Mouse (Mus musculus): Measurements from ENCODE around the gene Oaf. TPM values are rescaled to one million over a fixed set of nuclear protein-coding genes. Genes with fewer than 3 reads are reported as not detected.

The Oaf gene
- polyA plus RNA-seq (2015; fragmentation: Nextera tagmentation; extraction: Ambion mirVana), result 17.3 and 21.1 TPM in 2 replicates

GRCm38 (mm10) chr9:43239712-43240593, at the start of gene Oaf:
Gene Oaf, minus strand, starts transcription at chr9:43239911.
- peak; percentile 90 for ATAC-seq (ENCODE audit: low read depth)
- no peaks in the 10 kb centered on the region for H3K36me3 ChIP-seq
- peaks cover 24% of the 10 kb centered on the region for H3K4me1 ChIP-seq (replicated peaks)
- WGBS, result 2% methylated on average over 43 of the region's 44 CpGs
- H3K27ac ChIP-seq (replicated peaks), result peak within 1 kb of the TSS; percentile 70
- no peaks in the 10 kb centered on the region for H3K9me3 ChIP-seq
- peak within 1 kb of the TSS; percentile 66 for H3K9ac ChIP-seq
- peaks cover 38% of the 10 kb centered on the region for H3K27me3 ChIP-seq
- peak within 1 kb of the TSS; percentile 54 for H3K4me3 ChIP-seq
- peak within 1 kb of the TSS; percentile 66 for H3K4me2 ChIP-seq

- Histone ChIP-seq H3K27ac (replicated peaks) (no peak overlapping the region), H3K4me3 (no peak overlapping the region), H3K9ac (no peak overlapping the region), H3K27me3 (peaks cover 30% of the 10 kb centered on the region), H3K4me1 (replicated peaks) (peaks cover 8% of the 10 kb centered on the region; the same call in 1 of the 2 replicates), H3K9me3 (no peaks in the 10 kb centered on the region), H3K36me3 (no peaks in the 10 kb centered on the region), H3K4me2 (peak overlapping the region; percentile 42)
- WGBS, result under 1% methylated on average over 20 of the region's 20 CpGs
- ATAC-seq (ENCODE audit: low read depth), result no peak
These were observed 47.2 kb upstream of the Oaf start for GRCm38 (mm10) chr9:43286870-43287269.

- no peak for ATAC-seq (ENCODE audit: low read depth)
- no peak overlapping the region for H3K27ac ChIP-seq (replicated peaks)
- H3K9me3 ChIP-seq, result no peaks in the 10 kb centered on the region
- H3K4me2 ChIP-seq, result no peak overlapping the region
- H3K4me1 ChIP-seq (replicated peaks), result peaks cover 8% of the 10 kb centered on the region; the same call in 1 of the 2 replicates
- peaks cover 31% of the 10 kb centered on the region for H3K27me3 ChIP-seq
- H3K4me3 ChIP-seq, result no peak overlapping the region
- 88% methylated on average over 4 of the region's 4 CpGs for WGBS
- H3K36me3 ChIP-seq, result no peaks in the 10 kb centered on the region
- H3K9ac ChIP-seq, result no peak overlapping the region
These were observed 45.6 kb upstream of the Oaf start for GRCm38 (mm10) chr9:43285281-43285680.

- H3K4me1 ChIP-seq (replicated peaks), result peaks cover 8% of the 10 kb centered on the region; the same call in 1 of the 2 replicates
- no peak overlapping the region for H3K4me2 ChIP-seq
- no peaks in the 10 kb centered on the region for H3K36me3 ChIP-seq
- WGBS, result 3% methylated on average over 6 of the region's 6 CpGs
- H3K27me3 ChIP-seq, result peaks cover 31% of the 10 kb centered on the region
- H3K27ac ChIP-seq (replicated peaks), result no peak overlapping the region
- no peaks in the 10 kb centered on the region for H3K9me3 ChIP-seq
- ATAC-seq (ENCODE audit: low read depth), result peak; percentile 87
- H3K4me3 ChIP-seq, result no peak overlapping the region
- H3K9ac ChIP-seq, result no peak overlapping the region
These were observed 44.6 kb upstream of the Oaf start for GRCm38 (mm10) chr9:43284284-43284683.

- Histone ChIP-seq H3K4me1 (replicated peaks) (peaks cover 10% of the 10 kb centered on the region), H3K27me3 (peaks cover 61% of the 10 kb centered on the region), H3K36me3 (no peaks in the 10 kb centered on the region), H3K27ac (replicated peaks) (no peak overlapping the region), H3K4me3 (no peak overlapping the region), H3K9ac (no peak overlapping the region), H3K4me2 (no peak overlapping the region), H3K9me3 (no peaks in the 10 kb centered on the region)
- 79% methylated on average over 9 of the region's 9 CpGs for WGBS
- ATAC-seq (ENCODE audit: low read depth), result no peak
These were observed 34.0 kb upstream of the Oaf start for GRCm38 (mm10) chr9:43273735-43274134.

- 35% methylated on average over 14 of the region's 14 CpGs for WGBS
- H3K4me1 ChIP-seq (replicated peaks), result peaks cover 10% of the 10 kb centered on the region
These were observed 32.2 kb upstream of the Oaf start for GRCm38 (mm10) chr9:43271761-43272518.

GRCm38 (mm10) chr9:43270723-43271252, 31.1 kb upstream of the Oaf start:
- peak overlapping the region; percentile 46 for H3K4me2 ChIP-seq
- 2% methylated on average over 17 of the region's 17 CpGs for WGBS
- peak overlapping the region; percentile 15 for H3K4me3 ChIP-seq
- no peak overlapping the region for H3K27ac ChIP-seq (replicated peaks)
- H3K36me3 ChIP-seq, result no peaks in the 10 kb centered on the region
- ATAC-seq (ENCODE audit: low read depth), result no peak
- H3K27me3 ChIP-seq, result peaks cover 70% of the 10 kb centered on the region
- no peaks in the 10 kb centered on the region for H3K9me3 ChIP-seq
- H3K9ac ChIP-seq, result peak overlapping the region; percentile 27; the same call in 1 of the 2 replicates
- peaks cover 10% of the 10 kb centered on the region for H3K4me1 ChIP-seq (replicated peaks)

More at GRCm38 (mm10) chr9:43271761-43272518, 32.2 kb upstream of the Oaf start:
- H3K27me3 ChIP-seq, result peaks cover 63% of the 10 kb centered on the region
- no peaks in the 10 kb centered on the region for H3K9me3 ChIP-seq
- no peak overlapping the region for H3K4me2 ChIP-seq
- H3K4me3 ChIP-seq, result no peak overlapping the region
- ATAC-seq (ENCODE audit: low read depth), result no peak
- H3K36me3 ChIP-seq, result no peaks in the 10 kb centered on the region
- H3K9ac ChIP-seq, result no peak overlapping the region
- no peak overlapping the region for H3K27ac ChIP-seq (replicated peaks)

- no peak overlapping the region for H3K4me2 ChIP-seq
- H3K9me3 ChIP-seq, result no peaks in the 10 kb centered on the region
- H3K36me3 ChIP-seq, result no peaks in the 10 kb centered on the region
- peaks cover 68% of the 10 kb centered on the region for H3K27me3 ChIP-seq
- H3K9ac ChIP-seq, result no peak overlapping the region
- no peak overlapping the region for H3K27ac ChIP-seq (replicated peaks)
- ATAC-seq (ENCODE audit: low read depth), result 0 out of 2 replicates have a peak, but pooled peaks have one; percentile 36
- no peak overlapping the region for H3K4me3 ChIP-seq
- 5% methylated on average over 8 of the region's 8 CpGs for WGBS
- peaks cover 10% of the 10 kb centered on the region for H3K4me1 ChIP-seq (replicated peaks)
These were observed 29.5 kb upstream of the Oaf start for GRCm38 (mm10) chr9:43269166-43269565.

GRCm38 (mm10) chr9:43267357-43267756, 27.6 kb upstream of the Oaf start:
- H3K36me3 ChIP-seq, result no peaks in the 10 kb centered on the region
- H3K9ac ChIP-seq, result no peak overlapping the region
- H3K27me3 ChIP-seq, result peaks cover 56% of the 10 kb centered on the region
- no peak overlapping the region for H3K4me3 ChIP-seq
- no peak overlapping the region for H3K4me2 ChIP-seq
- H3K9me3 ChIP-seq, result no peaks in the 10 kb centered on the region
- H3K4me1 ChIP-seq (replicated peaks), result peaks cover 18% of the 10 kb centered on the region
- ATAC-seq (ENCODE audit: low read depth), result no peak
- H3K27ac ChIP-seq (replicated peaks), result no peak overlapping the region
- WGBS, result 85% methylated on average over 8 of the region's 8 CpGs

GRCm38 (mm10) chr9:43265194-43265593, 25.5 kb upstream of the Oaf start:
- H3K4me3 ChIP-seq, result no peak overlapping the region
- H3K27me3 ChIP-seq, result peaks cover 35% of the 10 kb centered on the region
- H3K27ac ChIP-seq (replicated peaks), result no peak overlapping the region
- H3K4me1 ChIP-seq (replicated peaks), result peaks cover 14% of the 10 kb centered on the region; the same call in 1 of the 2 replicates
- H3K9ac ChIP-seq, result no peak overlapping the region
- no peak for ATAC-seq (ENCODE audit: low read depth)
- H3K9me3 ChIP-seq, result no peaks in the 10 kb centered on the region
- no peaks in the 10 kb centered on the region for H3K36me3 ChIP-seq
- no peak overlapping the region for H3K4me2 ChIP-seq
- WGBS, result 49% methylated on average over 9 of the region's 9 CpGs

GRCm38 (mm10) chr9:43263946-43264451, 24.3 kb upstream of the Oaf start:
- Histone ChIP-seq H3K4me1 (replicated peaks) (peaks cover 14% of the 10 kb centered on the region; the same call in 1 of the 2 replicates), H3K4me3 (no peak overlapping the region), H3K27me3 (peaks cover 23% of the 10 kb centered on the region; the same call in 1 of the 2 replicates), H3K36me3 (no peaks in the 10 kb centered on the region), H3K9me3 (no peaks in the 10 kb centered on the region), H3K27ac (replicated peaks) (0 out of 2 replicates have a peak overlapping the region, but pooled peaks have one; percentile 1), H3K4me2 (no peak overlapping the region), H3K9ac (no peak overlapping the region)
- no peak for ATAC-seq (ENCODE audit: low read depth)
- WGBS, result 16% methylated on average over 11 of the region's 11 CpGs

All from neural tube, embryonic 13.5 days (tissue).